Mouse (Mus musculus) liver, embryonic 14.5 days (tissue): ENCODE measurements at regions not wholly inside any gene's neighbourhood (a gene's known extent, or its start where the extent isn't known, plus 50 kb on each side); places are given as distances from the start of the nearest gene placed in this dataset.

Experiments used
- CTCF ChIP-seq: IDR thresholded peaks from 2 replicates; pipeline ENCODE4 v1.5.1; 2016; ENCODE audit warnings: antibody characterized with exemption, low read depth, control low read depth
- EP300 ChIP-seq: IDR thresholded peaks from 2 replicates; pipeline ENCODE4 v1.6.1; 2016; ENCODE audit warnings: antibody characterized with exemption, low read depth

GRCm38 (mm10) chr6:31901791-31902190 is 148.3 kb upstream of the 1700012A03Rik start:
- TF ChIP-seq CTCF (no peak), EP300 (no peak)
